Mouse (Mus musculus) activated CD4-positive, CD25-positive, alpha-beta regulatory T cell (primary cell): ENCODE data around the gene Hes6. TPM values are rescaled to one million over a fixed set of nuclear protein-coding genes. Genes with fewer than 3 reads are reported as not detected.

Experiments used
- polyA plus RNA-seq, 2 experiments: library from polyadenylated mRNA; unstranded; fragments of 100-300 nt; shearing (Covaris generic); gene quantifications; one replicate each; pipeline ENCODE4 v1.2.1; 2017

Hes6 gene
- 10 to 100 TPM; 76.7 to 81.3 TPM for polyA plus RNA-seq

DNA sequence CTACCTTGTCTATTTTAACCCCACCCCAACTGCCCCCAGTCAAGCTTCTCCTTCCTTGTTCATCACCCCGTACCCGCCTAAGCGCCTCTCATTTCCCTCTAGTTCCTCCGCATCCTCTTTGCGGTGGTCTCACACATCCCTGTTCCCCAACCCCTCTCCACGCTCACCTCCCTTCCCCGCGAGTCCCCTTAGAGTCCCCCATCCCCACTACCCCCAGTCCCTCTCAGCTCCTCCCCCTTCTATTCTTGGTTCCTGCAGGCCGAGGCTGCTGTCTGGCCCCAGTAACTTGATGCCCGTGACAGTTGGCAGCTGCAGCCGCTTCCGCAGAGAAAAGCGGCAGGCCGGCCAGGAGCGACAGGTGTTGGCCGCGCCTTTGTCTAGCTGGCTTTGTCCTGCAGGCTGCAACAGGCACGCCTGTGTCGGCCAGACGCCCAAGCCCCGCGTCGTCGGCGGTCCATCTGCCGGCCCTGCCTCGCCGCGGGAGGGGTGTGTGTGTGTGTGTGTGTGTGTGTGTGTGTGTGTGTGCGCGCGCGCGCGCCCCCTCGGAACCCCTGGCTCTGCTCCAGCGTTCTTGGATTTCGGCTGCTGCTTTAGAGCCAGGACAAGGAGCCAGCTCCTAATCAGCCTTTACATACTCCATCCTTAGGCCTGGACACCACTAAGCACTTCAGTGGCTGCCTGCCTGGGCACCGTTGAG, at the start of gene Hes6:
TSS of gene Hes6 (minus strand) at position 141 of the 697 bp plus-strand sequence.

DNA sequence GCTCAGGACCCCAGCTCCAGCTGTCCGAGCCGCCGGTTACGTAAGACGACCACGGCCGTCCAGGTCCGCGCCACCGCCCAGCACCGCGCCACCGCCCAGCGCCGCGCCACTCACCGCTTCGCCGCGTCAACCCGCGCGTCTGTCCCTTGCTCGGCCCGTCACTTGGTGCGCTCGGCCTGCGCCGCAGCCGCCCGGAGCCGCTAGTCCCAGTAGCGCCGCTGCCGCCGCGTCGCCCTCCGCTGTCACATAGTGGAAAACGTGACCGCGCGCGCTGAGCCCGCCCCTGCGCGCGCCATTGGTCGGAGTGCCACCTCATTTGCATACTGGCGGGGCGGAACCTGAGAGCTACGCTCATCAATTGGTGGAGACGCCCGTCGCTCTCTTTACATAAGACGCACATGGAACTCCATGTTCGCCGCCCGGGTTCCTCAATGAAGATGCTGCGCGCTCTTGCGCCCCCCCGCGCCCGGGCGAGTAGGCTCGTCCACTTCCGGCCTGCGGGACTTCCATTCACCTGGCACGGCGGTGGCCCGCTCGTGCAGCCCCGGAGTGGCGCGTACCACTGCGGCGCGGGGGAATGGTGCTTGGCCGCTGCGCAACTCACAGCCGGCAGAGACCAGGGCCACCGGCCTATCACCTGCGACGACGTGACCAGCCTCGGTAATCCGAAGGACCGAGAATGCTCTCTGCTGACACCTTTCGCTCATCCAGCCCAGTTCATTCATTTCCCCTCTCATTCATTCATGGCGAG, 45.4 kb upstream of the Hes6 start, which contains the start of gene Per2:
TSS of gene Per2 (minus strand) at position 266 of the 751 bp plus-strand sequence.

GRCm38 (mm10) chr1:91398260-91399062, 15.4 kb downstream of the Hes6 start, which contains the start of gene Ilkap:
Gene Ilkap, minus strand, starts transcription at chr1:91398815.

GRCm38 (mm10) chr1:91366215-91367108, 47.4 kb downstream of the Hes6 start, which contains the start of gene Erfe:
Gene Erfe, plus strand, starts transcription at chr1:91366430.

Other genes with a start within 250 kb of the Hes6 start
- 10 to 100 TPM; 16.9 to 46.6 TPM for gene Ramp1, start 234.2 kb downstream of the Hes6 start, polyA plus RNA-seq
- gene Ube2f, start 163.7 kb downstream of the Hes6 start, polyA plus RNA-seq = 100 to 1,000 TPM in 1 of 2 experiments, 10 to 100 TPM in 1; 75.2 to 104 TPM
- gene Scly, start 115.7 kb downstream of the Hes6 start, polyA plus RNA-seq = 10 to 100 TPM; 15.0 to 41.7 TPM
- gene Espnl, start 92.0 kb downstream of the Hes6 start, polyA plus RNA-seq = under 1 TPM in 1 of 2 experiments, not detected in 1; 0.02 TPM
- gene Klhl30, start 63.0 kb downstream of the Hes6 start, polyA plus RNA-seq = not detected
- under 1 TPM in 1 of 2 experiments, not detected in 1; 0.91 TPM for gene Erfe, start 47.6 kb downstream of the Hes6 start, polyA plus RNA-seq
- gene Ilkap, start 15.2 kb downstream of the Hes6 start, polyA plus RNA-seq = 100 to 1,000 TPM; 116 to 150 TPM
- gene Per2, start 45.3 kb upstream of the Hes6 start, polyA plus RNA-seq = 1 to 10 TPM; 2.5 to 3.1 TPM
- 1 to 10 TPM; 5.3 to 6.3 TPM for gene Traf3ip1, start 80.6 kb upstream of the Hes6 start, polyA plus RNA-seq
- 1 to 10 TPM; 2.3 to 8.0 TPM for gene Asb1, start 126.5 kb upstream of the Hes6 start, polyA plus RNA-seq